Mouse (Mus musculus): ENCODE results near the gene Lmcd1. TPM values are rescaled to one million over a fixed set of nuclear protein-coding genes. Genes with fewer than 3 reads are reported as not detected.

Gene Lmcd1
- 0.46 to 0.94 TPM (median 0.56 TPM) in 4 replicates for total RNA-seq (2023)

DNA sequence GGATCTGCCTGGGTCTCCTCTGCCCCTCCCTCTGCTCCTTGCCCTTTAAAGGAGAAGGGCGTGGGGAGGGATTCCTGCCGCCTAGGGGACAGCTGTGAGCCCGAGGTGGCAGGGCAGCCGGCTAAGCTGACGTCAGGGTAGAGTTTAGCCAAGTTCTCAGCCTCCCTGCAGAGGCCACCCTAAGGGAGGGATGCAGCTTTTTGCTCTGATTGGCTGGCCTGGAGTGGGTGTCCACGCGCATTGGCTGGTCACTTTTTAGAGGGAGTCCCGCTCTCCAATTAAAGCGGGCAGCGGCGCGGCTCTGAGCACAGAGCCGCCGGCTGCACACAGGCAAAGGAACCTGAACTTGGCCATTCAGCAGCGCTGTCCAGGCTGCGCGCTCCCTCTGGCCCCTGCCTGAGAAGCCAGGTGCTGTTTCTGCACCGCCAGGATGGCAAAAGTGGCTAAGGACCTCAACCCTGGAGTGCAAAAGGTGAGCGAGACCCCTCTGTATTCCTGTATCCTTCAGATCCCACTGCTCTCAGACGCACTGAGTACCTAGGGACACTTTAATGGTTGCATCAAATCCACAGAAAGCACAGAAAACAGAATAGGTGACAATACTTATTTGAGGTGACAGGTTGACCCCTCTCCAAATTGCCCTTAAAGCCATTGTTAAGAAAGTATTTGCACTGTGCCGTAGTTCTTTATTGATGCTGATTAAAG is at the start of gene Lmcd1:
Gene Lmcd1, plus strand, starts transcription at position 258 of the 705 bp plus-strand sequence.

Other genes starting within 250 kb of the Lmcd1 start
- not detected in 4 replicates for gene Ssu2, start 114.3 kb downstream of the Lmcd1 start, total RNA-seq (2023)
- gene Cav3, start 185.7 kb downstream of the Lmcd1 start, total RNA-seq (2023): not detected in 4 replicates
- gene Oxtr, start 216.2 kb downstream of the Lmcd1 start, total RNA-seq (2023): not detected in 4 replicates

Measured in B cell, adult 62 days (primary cell).